Mouse (Mus musculus) adrenal gland, postnatal 14 days (tissue): ENCODE measurements around the gene Ddx41. TPM values are rescaled to one million over a fixed set of nuclear protein-coding genes. Genes with fewer than 3 reads are reported as not detected.
A peak's percentile ranks its signal among the peaks of the same experiment; 100 is the strongest.

Experiments used
- DNase-seq: peaks from one replicate; pipeline ENCODE4 v3.0.0; 2021; ENCODE audit warnings: mixed read lengths
- total RNA-seq: library from RNA; stranded (reverse); gene quantifications from 2 replicates; pipeline ENCODE4 v1.2.3, GENCODE M21; 2021

Ddx41 gene
- total RNA-seq, 1 experiment from 2014 or later: 38.4 TPM

DNA sequence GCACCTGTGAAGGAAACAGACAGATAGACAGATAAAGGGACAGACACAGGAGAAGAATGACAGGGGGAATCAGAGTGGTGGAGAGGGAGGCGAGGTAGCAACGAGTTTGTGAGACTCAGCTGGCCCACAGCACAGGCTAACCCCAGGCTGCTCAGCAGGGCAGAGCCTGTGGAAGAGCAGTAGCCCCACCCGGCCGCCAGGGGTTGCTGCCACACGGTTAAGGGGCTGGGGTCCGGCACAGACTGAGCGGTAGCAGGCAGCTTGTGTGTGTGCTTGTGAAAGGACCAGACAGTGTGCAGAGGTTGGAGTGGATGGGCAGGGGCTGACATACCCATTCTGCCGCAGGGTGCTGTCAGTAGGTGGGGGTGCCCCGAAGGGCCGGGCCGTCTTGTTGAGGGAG lies 28.6 kb downstream of the Ddx41 start:
- DNase-seq: no peak

DNA sequence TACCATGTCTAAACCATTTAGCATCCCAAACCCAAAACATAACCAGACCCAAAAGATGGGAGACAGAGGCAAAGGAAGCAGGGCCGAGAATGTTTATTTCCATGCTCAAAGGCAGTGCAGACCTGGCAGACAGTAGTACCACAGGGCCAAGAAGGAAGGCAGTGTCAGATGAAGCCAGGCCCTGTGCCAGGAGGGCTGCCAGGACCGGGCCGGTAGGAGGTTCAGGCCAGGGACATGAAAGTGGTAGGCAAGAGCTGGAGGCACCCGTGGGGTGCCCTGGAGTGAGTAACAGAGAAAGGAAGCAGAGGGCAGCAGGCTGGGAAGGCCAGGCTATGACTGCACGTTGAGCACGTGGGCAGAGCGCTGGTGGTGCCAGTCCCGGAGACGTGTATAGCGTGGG lies 29.8 kb downstream of the Ddx41 start:
- DNase-seq: peak; percentile 63

DNA sequence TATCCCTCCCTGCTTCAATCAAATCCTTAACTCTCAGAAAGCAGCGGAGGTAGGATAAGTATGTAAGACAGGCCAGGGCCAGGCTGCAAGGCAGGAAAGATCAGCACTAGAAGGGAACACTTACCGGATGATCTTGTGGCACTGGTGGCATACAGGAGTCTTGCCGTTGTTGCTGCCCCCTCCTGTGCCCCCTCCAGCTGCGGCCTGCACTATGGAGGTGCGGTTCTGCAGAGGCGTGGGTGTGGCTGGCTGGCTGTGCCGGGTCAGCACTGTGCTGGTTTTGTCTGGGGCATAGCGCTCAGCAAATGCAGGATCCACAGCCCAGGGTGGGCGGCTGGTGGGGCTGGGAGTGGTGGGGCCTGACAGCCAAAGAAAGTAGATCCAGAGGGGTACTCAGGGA lies 30.6 kb downstream of the Ddx41 start:
- DNase-seq: no peak

DNA sequence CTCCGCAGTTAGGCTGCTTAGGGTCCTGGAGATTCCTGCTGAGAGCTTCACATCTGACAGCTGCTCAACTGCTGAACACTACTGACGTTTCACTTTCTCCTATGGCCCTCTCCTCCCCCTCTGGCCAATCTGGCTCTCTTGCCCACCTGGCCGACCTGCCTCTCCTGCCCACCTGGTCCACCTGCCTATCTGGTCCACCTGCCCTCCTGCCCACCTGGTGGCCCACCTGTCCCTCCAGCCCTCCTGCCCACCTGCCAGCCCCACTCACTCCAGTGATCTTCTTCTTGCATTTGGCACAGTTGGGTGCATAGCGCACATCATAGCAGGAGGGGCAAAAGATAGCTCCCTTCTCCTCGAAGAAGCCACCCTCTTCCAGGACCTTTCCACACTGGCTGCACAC lies 32.1 kb downstream of the Ddx41 start:
- DNase-seq: no peak

DNA sequence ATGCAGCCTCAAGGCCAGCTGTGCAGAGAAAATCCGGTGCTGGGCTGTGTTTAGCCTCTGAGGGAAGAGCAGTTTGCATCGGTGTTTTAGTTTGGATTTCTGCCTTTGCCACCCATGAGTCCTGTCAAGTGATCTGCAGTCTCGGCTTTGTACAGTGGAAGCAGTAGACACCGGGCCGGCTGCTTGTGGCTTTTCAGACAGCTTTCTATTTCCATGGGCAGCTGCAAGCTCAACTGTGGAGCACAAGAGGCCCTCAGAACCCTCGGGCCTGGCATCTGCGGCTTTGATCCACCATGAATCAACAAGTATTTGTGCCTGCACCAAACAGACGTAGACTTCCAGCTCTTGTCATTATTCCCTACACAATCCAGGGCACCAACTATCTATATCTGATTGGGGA lies 34.1 kb downstream of the Ddx41 start:
- DNase-seq: no peak

DNA sequence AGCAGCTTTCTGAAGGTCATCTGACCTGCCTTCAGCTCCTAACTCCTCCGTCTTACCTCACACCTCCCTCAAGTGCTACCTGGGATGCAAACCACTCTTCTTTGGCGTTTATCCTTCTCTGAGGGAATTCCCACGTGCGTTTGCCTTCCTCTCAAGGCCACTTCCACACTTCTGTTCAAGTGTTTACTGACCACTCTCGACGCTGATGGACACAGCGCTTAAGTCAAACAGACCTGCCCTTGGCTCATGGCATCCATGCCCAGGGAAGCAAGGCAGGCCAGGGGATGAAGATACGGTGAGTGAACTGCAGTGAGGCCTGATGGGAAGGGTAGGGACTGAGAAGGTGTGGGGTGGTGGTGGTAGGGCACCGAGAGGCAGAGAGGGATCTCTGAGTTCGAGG lies 35.9 kb downstream of the Ddx41 start:
- DNase-seq: no peak

DNA sequence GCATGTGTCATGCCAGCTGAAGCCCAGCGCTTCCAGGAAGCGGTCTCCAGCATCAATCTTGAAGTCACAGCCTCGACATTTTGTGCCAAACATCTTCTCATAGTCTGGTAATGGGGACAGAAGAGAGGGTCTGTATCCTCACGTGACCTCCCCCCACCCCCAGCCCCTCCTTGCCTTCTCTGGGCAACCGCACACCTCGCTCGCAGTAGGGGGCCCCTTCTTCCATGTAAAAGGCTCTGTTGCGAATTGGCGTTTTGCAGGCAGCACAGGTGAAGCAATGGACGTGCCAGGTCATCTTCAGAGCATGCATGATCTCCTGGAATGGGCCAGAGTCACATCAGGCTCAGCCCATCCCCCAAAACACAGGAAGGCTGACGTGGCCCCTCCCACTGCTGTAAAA lies 37.6 kb downstream of the Ddx41 start:
- DNase-seq: no peak

DNA sequence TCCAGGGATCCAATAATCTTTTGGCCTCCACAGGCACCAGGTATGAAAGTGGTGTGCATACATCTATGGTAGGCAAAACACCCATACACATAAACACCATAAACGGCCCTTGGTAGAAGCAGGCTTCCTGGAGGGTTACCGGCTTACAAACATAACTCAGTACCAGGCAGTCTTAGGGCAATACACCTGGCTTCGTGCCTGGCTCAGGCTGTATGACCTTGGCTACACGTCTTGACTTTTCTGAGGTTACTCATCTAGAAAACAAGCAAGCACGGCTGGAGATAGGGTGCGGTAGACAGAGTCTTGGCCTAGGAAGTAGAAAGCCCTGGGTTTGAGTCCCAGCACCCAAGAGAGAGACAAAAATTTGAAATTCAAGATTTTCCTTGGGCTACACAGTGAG lies 39.8 kb downstream of the Ddx41 start:
- peak; percentile 50 for DNase-seq

DNA sequence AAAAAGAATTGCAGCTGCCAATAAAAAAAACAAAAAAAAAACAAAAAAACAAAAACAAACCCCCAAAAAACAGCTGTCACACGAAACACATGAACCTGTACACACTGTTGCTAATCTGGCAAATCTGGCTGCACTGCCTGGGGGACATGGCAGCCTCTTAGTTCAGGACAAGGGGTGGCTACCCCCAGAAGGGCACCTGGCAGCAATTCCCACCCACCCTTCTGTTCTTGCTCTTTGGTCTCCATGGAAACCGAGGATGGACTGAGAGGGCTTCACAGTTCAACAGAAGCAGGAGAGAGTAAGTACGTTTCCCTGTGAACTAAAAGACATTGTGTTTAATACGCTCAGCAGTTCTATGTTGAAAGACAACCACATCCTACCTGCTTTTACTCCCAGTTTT lies 40.8 kb downstream of the Ddx41 start:
- DNase-seq: no peak

DNA sequence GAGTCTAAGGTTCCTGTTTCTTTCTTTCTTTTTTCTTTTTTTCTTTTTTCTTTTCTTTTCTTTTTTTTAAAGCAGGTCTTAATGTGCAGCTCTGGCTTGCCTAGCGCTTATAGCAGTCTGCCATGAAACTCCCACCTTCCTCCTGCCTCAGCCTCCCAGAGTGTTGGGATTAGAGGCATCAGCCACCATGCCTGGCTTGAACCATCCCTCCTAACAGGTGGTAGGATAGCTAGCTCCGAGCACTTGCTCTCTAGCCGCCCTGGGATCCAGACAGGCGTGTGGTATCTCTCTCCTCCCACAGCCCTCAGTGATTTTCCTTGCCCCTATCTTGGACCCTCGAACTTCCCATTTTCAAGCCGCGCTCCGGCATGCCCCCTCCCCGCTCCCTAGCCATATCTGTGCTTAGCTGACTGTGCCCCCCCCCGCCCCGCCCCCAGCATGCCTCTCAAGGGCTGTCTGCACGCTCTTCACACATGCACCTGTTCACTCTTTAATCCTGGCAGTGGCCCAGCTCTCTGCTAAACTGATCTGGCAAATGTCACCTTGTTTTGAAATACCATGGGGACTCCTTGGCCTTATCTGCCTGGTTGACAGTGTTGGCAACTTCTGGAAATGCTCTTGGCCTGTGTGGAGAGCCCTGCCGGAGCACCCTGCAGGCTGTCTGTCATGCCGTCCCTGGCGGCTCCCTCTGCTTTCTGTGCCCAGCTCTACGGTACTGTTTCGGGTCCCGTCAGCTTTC lies 41.4 kb downstream of the Ddx41 start:
- DNase-seq: peak; percentile 75

DNA sequence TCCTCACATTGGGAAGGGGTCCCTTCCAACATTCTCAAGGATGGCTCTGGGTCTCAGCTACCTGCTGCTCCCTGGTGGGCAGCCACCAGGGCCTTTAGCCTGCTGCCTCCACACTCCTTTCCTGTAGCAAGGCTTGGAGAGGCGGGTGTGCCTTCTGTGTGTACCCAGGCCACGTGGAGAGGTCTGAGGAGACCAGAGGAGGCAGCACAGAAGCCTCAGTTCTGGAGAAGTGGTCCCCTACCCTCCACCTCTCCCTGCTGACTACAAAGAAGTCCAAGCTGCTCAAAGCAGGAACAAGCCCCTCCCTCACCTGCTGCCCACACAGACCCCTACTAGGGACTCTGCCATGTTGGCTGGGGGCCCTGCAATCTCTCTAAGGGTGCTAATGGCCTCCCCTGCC lies 42.2 kb downstream of the Ddx41 start:
- DNase-seq: no peak

DNA sequence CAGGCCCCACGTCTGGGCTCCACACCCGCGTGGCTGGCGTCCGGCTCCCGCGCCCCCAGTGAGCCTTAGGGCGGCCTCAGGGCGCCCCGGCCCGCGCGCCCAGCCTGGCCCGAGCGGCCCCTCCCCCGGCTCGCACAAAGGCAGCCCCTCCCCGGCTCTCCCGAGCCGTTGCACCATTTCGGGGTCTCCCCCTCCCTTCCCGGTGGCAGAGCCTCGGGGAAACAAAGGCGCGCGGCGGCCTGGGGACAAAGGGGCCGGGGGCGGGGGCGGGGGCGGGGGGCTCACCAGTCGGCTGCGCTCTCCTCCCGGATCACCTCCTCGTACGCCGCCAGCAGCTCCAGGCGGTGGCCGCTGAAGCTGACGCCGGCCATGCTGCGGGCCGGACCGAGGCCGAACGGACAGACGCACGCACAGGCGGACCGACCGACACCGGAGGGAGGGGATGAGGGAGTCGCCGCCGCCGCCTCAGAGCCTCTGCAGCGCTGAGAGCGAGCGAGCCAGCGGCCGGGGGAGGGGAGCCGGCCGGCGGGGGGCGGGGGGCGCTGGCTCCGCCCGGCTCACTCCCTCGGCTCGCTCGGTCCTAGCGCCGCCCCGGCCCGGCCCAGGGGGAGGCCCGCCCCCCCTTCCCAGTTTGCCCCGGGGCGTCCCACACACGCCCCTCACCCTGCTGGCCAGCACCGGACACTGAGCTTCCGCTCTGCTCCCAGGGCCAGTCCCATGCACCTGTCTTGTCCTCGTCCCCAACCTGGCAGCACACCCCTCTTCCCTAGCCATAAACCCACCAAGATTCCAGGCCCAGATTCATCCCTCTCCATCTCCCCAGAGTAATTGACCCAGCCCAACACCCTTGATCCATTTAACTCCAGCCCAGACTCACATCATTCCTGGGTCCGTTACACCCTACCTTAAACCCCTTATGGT lies 48.6 kb downstream of the Ddx41 start, which contains the start of gene Dbn1:
Gene Dbn1 (minus strand): TSS at position 534 of the 921 bp plus-strand sequence.
- peak; percentile 69 for DNase-seq

DNA sequence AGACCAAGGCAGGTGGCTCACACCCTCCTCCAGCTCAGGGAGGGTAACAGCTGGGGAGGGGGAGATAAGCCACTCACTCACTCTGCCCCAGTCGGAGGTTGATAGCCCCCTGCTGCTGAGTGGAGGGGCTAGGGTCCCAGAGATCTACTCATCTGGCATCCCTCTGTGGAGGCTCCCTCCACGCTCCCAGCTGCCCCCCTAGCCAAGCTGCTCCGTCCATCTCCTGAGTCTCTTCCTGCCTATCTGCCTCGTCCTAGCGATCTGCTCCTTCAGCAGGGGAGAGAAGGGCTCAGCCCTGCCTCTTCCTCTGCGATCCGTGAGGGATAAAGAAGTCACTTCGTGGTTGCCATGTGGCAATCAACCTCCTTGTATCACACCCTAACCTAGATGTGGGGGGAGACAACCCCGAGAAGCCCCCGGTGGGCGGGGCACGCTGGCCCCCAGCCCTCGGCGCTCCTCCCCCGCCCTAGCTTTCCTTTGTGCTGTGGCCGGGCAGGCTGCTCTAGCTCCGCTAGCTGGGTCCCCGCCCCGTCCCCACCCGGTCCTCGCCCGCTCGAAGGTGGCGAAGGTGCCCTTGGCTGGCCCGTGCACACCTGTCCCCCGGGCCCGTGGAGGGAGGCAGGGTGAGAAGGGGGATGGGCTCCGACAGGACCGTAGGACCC lies 49.4 kb downstream of the Ddx41 start:
- no peak for DNase-seq

DNA sequence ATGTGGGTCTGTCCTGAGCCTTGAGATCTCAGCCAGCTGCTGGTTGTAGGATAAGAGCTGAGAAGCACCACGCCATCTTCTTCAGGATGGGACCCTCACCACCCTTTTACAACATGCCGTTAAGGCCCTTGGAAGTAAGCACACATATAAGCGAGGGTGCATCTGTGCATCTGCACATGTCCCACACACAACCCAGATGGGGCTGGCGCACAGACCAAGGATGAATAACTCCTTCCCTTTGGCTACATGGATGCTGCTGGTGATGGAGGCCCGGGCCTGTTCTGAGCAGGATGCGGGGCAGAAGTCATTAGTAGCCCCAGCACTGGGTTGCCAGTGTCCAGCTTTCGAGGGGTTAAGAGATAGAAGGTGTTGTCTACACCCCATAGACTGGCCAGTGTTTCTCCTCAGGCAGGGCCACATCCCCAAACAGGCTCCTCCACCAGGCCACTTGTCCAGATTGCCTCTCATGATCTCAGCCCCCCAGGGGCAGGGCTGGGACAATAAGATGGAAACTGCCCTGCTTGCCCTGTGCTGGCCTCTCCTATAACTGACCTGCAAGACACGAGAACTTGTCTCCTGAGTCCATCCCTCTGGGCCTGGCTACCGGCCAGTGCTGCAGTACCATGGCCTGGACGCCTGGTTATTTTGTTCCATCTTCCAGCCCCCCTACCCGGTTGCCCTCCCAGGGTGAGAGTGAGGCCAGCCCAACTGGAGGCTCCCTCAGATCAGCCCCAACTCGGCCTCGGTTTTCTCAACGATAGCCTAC lies 50.2 kb downstream of the Ddx41 start:
- DNase-seq: no peak

DNA sequence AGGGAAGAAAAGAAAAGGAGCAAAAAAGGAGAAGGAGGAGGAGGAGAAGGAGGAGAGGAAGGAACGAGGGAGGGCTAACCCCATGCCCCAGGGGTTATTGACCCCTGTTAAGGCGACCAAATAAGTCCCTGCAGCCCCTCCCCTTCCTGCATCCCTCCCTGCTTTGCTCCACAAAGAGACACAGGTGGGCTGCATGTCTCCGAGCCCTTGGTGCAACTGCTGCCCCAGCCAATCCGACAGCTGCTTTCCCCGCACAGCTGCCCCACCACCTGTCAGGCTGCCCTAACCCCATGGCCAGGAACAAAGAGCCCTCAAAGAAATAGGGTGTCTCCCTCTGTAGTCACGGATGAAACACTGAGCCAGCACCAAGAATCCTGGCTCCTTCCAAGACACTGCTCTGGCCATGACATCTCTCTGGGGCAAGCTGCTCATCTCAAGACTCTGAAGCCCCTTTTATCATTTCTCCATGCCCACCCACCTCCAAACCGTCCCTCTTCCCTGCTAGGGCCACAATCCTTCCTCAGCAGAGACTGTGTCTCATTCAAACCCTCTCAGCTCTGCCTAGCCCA lies 51.9 kb downstream of the Ddx41 start:
- no peak for DNase-seq

DNA sequence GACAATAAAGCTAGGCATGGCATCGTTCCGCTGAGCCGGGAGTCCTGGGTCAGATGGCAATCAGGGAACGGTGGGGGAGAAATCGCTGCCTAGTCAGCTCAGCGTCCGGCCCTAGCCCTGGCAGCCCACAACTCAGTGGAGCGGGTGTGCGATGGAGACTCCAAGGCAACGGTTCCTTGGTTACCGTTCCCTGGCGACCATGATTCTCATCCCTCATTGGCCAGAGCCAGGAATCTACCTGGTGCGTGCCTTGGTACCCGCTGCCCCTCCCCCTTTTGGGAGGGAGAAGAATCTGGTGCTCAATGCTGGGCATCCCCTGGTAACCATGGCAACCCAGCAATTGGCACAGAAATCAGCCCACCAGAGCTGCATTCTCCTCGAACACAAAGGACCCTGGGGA lies 52.9 kb downstream of the Ddx41 start:
- no peak for DNase-seq

DNA sequence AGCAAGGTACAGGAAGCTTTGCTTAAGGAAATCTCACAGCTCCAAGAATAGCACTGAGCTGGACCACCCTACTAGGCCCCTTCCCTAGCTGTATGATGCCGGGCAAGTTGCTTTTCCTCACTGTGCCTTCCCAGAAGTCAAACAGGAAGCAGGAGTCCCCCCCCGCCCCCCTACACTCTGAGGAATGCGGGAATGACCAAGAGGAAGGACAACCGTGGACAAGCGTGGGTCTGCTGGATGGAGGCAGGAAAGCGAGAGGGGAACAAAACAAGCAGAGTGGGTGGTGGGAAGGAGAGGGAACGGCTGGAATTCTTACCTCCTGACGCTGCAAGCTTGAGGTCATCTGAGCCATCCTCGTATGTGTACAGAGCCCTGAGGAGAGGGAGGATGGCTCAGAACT lies 53.4 kb downstream of the Ddx41 start:
- DNase-seq: no peak

DNA sequence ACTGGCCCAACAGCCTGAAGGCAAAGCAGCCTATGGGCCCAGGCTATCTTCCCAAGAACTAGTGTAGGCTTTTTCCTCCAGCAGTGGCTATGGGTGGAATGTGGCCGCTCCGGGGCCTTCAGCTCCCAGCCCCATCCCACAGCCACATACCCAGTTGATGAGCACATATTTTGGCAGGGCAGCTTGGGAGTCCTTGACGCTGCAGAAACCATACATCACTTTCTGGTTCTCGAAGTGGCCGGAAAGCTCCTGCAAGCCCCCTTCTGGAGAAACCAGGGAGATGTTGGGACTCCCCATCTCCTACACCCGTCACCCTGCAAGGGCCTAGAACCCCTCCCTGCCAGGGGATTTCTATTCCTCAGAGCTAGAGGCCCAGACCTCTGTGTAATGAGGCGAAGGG lies 53.9 kb downstream of the Ddx41 start:
- DNase-seq: peak; percentile 79
